Mouse (Mus musculus) midbrain, embryonic 16.5 days (tissue): Measurements from ENCODE around the gene Camta1. TPM values are rescaled to one million over a fixed set of nuclear protein-coding genes. Genes with fewer than 3 reads are reported as not detected.

Experiments used
- ATAC-seq: fragments of 200-750 bp; cut with Nextera tagmentation; 2 replicates; pipeline ENCODE4 v1.8.0; 2017; ENCODE audit warnings: moderate TSS enrichment
- H3K27ac ChIP-seq: fragments of 300-500 bp; sonication (generic); 2 replicates; pipeline ENCODE4 v1.5.1; 2014; ENCODE audit warnings: mild to moderate bottlenecking, low read length, mixed read lengths
- H3K27me3 ChIP-seq: fragments of 300-500 bp; sonication (generic); 2 replicates; pipeline ENCODE4 v1.6.1; 2014; ENCODE audit warnings: low read depth, low read length, mixed read lengths; ENCODE audit not compliant: control insufficient read depth, insufficient read depth
- H3K36me3 ChIP-seq: fragments of 300-500 bp; sonication (generic); 2 replicates; pipeline ENCODE4 v1.6.1; 2014; ENCODE audit warnings: mild to moderate bottlenecking, low read length, moderate library complexity, mixed read lengths; ENCODE audit not compliant: control insufficient read depth, insufficient read depth
- H3K4me1 ChIP-seq: fragments of 300-500 bp; sonication (generic); 2 replicates; pipeline ENCODE4 v1.6.1; 2014; ENCODE audit warnings: mild to moderate bottlenecking, low read length, mixed read lengths; ENCODE audit not compliant: control insufficient read depth, insufficient read depth
- H3K4me2 ChIP-seq: fragments of 300-500 bp; sonication (generic); 2 replicates; pipeline ENCODE4 v1.6.1; 2014; ENCODE audit warnings: mild to moderate bottlenecking, low read length, mixed read lengths
- H3K4me3 ChIP-seq: fragments of 300-500 bp; sonication (generic); 2 replicates; pipeline ENCODE4 v1.5.1; 2014; ENCODE audit warnings: low read depth, mild to moderate bottlenecking, low read length, moderate library complexity, mixed read lengths
- H3K9ac ChIP-seq: fragments of 300-500 bp; sonication (generic); 2 replicates; pipeline ENCODE4 v1.6.1; 2014; ENCODE audit warnings: low read depth, low read length, mixed read lengths
- H3K9me3 ChIP-seq: fragments of 300-500 bp; sonication (generic); replicated peaks from 2 replicates; pipeline ENCODE4 v1.6.1; 2014; ENCODE audit warnings: mild to moderate bottlenecking, low read length, mixed read lengths; ENCODE audit not compliant: control insufficient read depth, poor library complexity, severe bottlenecking
- WGBS: fragments of 180-500 bp; shearing (Covaris S2); extraction: QIAGEN DNeasy Blood & Tissue Kit; methylation state at CpG from one replicate; pipeline ENCODE4 v1.1.7; 2014; 5-methylcytosine and 5-hydroxymethylcytosine counted together
- polyA plus RNA-seq: library from polyadenylated mRNA; unstranded; fragments of >200 nt; fragmentation: Nextera tagmentation; extraction: Ambion mirVana; gene quantifications from 2 replicates; pipeline ENCODE4 v1.2.1, GENCODE M21; 2015

Gene Camta1
- polyA plus RNA-seq, 1 experiment from 2014 or later: 159 TPM

GRCm38 (mm10) chr4:151516998-151517799 lies 344.5 kb downstream of the Camta1 start:
- Histone ChIP-seq H3K4me2 (no peak overlapping the region), H3K4me3 (no peak overlapping the region), H3K9ac (peak overlapping the region; percentile 21; the same call in 1 of the 2 replicates), H3K27ac (peak overlapping the region; percentile 70), H3K27me3 (no peaks in the 10 kb centered on the region), H3K9me3 (no peaks in the 10 kb centered on the region), H3K36me3 (no peaks in the 10 kb centered on the region), H3K4me1 (peaks cover 13% of the 10 kb centered on the region)
- 19% methylated on average over 11 of the region's 11 CpGs for WGBS
- peak; percentile 67 for ATAC-seq

- Histone ChIP-seq H3K9me3 (no peaks in the 10 kb centered on the region), H3K9ac (no peak overlapping the region), H3K4me3 (no peak overlapping the region), H3K4me2 (no peak overlapping the region), H3K27me3 (no peaks in the 10 kb centered on the region), H3K36me3 (no peaks in the 10 kb centered on the region), H3K27ac (no peak overlapping the region), H3K4me1 (peaks cover 13% of the 10 kb centered on the region)
- 87% methylated on average over 5 of the region's 5 CpGs for WGBS
- no peak for ATAC-seq
Observed at GRCm38 (mm10) chr4:151515316-151515715, 346.4 kb downstream of the Camta1 start.

GRCm38 (mm10) chr4:151511092-151511491 lies 350.6 kb downstream of the Camta1 start:
- Histone ChIP-seq H3K4me1 (0 out of 2 replicates have a peak, but pooled peaks cover 2% of the 10 kb centered on the region), H3K27ac (no peak overlapping the region), H3K27me3 (no peaks in the 10 kb centered on the region), H3K4me2 (no peak overlapping the region), H3K36me3 (no peaks in the 10 kb centered on the region), H3K9ac (no peak overlapping the region), H3K4me3 (no peak overlapping the region), H3K9me3 (no peaks in the 10 kb centered on the region)
- WGBS: 85% methylated on average over 4 of the region's 4 CpGs
- no peak for ATAC-seq

GRCm38 (mm10) chr4:151510417-151510816 lies 351.3 kb downstream of the Camta1 start:
- Histone ChIP-seq H3K27ac (no peak overlapping the region), H3K36me3 (no peaks in the 10 kb centered on the region), H3K4me3 (no peak overlapping the region), H3K4me2 (no peak overlapping the region), H3K9ac (no peak overlapping the region), H3K27me3 (no peaks in the 10 kb centered on the region), H3K4me1 (0 out of 2 replicates have a peak, but pooled peaks cover 2% of the 10 kb centered on the region), H3K9me3 (no peaks in the 10 kb centered on the region)
- 0 out of 2 replicates have a peak, but pooled peaks have one; percentile 58 for ATAC-seq
- 51% methylated on average over 4 of the region's 4 CpGs for WGBS

DNA sequence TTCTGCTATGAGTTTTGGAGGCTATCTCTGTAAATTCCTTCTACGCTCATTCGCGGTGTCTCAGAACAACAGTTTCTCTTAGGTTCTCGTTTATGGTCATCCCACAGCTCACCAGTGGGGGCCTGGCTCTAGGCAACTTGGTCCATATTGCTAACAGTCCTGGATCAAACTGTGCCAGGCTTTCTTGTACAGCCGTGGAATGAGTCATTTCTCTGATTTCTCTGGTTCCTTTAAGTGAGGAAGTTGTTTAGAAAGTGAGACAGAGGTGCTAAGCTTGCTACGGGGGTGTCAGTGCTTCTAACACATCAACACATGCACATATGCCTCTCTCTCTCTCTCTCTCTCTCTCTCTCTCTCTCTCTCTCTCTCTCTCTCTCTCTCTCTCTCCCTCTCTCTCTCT lies 355.0 kb downstream of the Camta1 start:
- Histone ChIP-seq H3K4me1 (0 out of 2 replicates have a peak, but pooled peaks cover 2% of the 10 kb centered on the region), H3K4me2 (no peak overlapping the region), H3K36me3 (no peaks in the 10 kb centered on the region), H3K27me3 (no peaks in the 10 kb centered on the region), H3K27ac (no peak overlapping the region), H3K9ac (no peak overlapping the region), H3K4me3 (no peak overlapping the region), H3K9me3 (no peaks in the 10 kb centered on the region)
- WGBS: 85% methylated on average over 6 of the region's 6 CpGs
- ATAC-seq: no peak

DNA sequence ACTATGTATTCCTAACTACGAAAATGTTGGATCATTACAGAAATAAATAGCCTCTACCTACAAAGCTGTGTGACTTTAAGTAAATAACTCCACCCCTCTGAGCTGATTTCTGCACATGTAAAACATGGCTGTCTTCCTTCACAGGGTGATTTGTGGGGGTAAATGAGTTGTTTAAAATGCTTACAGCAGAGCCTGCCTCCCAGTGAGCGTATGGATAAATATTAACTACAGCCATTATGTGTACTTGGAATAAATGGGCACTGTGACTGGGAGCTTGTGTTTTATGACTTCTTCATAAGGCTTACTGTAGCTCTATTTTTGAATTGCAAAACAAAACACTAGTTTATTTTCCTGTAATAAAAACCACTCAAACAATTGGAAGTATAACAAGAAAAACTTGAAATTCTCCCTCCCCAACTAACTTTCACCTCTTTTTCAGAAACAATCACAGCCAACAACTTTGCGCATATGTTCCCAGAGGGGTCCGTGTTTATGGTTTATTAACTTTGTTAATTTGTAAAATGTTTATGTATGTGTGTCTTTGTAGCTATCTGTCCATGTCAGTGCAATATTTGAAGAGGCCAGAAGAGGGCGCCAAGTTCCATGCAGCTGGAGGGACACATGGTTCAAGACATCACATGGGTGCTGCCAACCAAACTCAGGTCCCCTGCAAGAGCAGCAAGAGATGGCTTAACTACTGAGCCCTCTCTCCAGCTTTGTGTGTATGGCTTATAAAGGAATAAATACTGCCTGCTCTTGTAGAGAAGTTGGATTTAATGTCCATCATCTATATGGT lies 363.0 kb downstream of the Camta1 start:
- H3K4me1 ChIP-seq: no peaks in the 10 kb centered on the region
- ATAC-seq: no peak
- no peak overlapping the region for H3K9ac ChIP-seq
- H3K27me3 ChIP-seq: no peaks in the 10 kb centered on the region
- 84% methylated on average over 5 of the region's 5 CpGs for WGBS
- no peak overlapping the region for H3K4me2 ChIP-seq
- no peak overlapping the region for H3K4me3 ChIP-seq
- no peaks in the 10 kb centered on the region; the same call in 1 of the 2 replicates for H3K9me3 ChIP-seq
- no peaks in the 10 kb centered on the region for H3K36me3 ChIP-seq
- H3K27ac ChIP-seq: no peak overlapping the region

- WGBS: 91% methylated on average over 5 of the region's 5 CpGs
- ATAC-seq: no peak
- no peaks in the 10 kb centered on the region; the same call in 1 of the 2 replicates for H3K9me3 ChIP-seq
- H3K27ac ChIP-seq: no peak overlapping the region
- no peaks in the 10 kb centered on the region for H3K27me3 ChIP-seq
- no peaks in the 10 kb centered on the region for H3K4me1 ChIP-seq
- no peak overlapping the region for H3K9ac ChIP-seq
- H3K36me3 ChIP-seq: no peaks in the 10 kb centered on the region
- no peak overlapping the region for H3K4me2 ChIP-seq
- no peak overlapping the region for H3K4me3 ChIP-seq
Observed at GRCm38 (mm10) chr4:151496581-151496980, 365.1 kb downstream of the Camta1 start.

DNA sequence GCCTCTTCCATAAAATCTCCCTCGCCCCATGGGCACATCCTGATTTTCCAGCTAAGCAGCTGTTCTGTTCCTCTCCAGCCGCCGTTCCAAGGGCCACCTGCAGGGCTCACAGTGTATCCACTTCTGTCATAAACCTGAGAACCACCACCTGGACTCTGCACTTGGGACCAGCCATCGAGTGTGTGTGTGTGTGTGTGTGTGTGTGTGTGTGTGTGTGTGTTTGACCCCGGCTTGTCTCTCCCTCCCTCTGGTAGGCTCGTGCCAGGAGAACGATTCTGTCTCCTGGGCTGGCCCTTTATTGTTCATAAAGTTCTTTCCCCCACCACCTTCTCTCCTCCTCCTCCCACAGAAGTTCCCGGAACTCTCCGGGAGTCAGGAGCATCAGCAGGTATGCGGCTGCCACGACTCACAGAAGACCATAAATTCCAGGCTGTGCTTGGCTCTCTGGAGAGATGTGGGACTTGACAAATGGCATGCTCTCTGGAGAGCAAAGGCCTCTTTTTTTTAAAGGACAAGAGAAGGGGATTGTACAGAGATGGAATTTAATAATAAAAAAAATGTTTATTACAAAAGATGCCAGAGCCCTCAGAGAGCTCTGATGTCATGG lies 366.3 kb downstream of the Camta1 start:
- Histone ChIP-seq H3K4me2 (no peak overlapping the region), H3K27ac (no peak overlapping the region), H3K36me3 (no peaks in the 10 kb centered on the region), H3K27me3 (no peaks in the 10 kb centered on the region), H3K4me1 (no peaks in the 10 kb centered on the region), H3K4me3 (no peak overlapping the region), H3K9me3 (no peaks in the 10 kb centered on the region; the same call in 1 of the 2 replicates), H3K9ac (no peak overlapping the region)
- no peak for ATAC-seq
- WGBS: 78% methylated on average over 11 of the region's 11 CpGs
